Mouse (Mus musculus): ENCODE results near the gene Egr4.
A peak's percentile ranks its signal among the peaks of the same experiment; 100 is the strongest.

Gene Egr4

DNA sequence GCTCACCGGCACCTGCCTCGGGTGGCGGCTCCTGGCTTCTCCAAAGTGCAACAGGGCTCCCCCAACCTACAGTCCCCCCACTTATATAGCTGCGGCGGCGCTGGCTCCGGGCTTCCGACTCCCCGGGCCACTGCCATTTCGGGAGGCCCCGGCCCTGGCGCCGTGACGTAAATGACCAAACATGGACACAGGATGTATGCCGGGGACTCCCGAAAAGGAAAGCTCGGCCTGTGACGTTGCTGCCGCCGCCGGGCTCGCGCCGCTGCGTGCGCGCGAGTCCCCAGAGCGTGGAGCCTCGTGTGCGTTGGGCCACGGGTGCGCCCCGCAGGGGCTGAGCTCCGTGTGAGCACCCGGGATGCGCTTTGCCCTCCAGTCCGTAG lies at the start of gene Egr4:
Gene Egr4, minus strand, starts transcription at position 59 of the 380 bp plus-strand sequence.
- no peak for DNase-seq (ENCODE audit: low spot score)

GRCm38 (mm10) chr6:85562374-85562773 lies 49.0 kb upstream of the Egr4 start:
- DNase-seq (ENCODE audit: low spot score) = no peak

DNA sequence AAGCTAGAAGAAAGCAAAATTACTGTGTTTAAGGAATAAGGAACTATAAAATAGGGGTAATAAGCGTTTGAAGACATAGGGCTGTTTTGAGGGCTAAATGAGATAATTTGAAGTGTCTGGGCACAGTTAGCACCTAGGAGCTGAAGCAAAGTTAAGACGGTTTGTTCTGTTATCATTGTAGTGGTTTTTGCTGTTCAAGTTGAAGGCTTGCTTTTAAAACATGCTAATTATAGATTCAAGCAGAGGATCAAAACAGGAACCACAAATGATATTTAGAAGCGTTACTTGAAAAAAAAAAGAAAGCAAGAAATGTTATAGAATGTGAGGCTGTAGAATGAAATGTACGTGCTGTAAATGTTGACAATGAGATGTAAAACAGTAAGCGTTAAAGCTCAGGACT lies 34.3 kb upstream of the Egr4 start:
- DNase-seq (ENCODE audit: low spot score) = no peak

GRCm38 (mm10) chr6:85544251-85544881 lies 31.0 kb upstream of the Egr4 start:
- DNase-seq (ENCODE audit: low spot score) = no peak

DNA sequence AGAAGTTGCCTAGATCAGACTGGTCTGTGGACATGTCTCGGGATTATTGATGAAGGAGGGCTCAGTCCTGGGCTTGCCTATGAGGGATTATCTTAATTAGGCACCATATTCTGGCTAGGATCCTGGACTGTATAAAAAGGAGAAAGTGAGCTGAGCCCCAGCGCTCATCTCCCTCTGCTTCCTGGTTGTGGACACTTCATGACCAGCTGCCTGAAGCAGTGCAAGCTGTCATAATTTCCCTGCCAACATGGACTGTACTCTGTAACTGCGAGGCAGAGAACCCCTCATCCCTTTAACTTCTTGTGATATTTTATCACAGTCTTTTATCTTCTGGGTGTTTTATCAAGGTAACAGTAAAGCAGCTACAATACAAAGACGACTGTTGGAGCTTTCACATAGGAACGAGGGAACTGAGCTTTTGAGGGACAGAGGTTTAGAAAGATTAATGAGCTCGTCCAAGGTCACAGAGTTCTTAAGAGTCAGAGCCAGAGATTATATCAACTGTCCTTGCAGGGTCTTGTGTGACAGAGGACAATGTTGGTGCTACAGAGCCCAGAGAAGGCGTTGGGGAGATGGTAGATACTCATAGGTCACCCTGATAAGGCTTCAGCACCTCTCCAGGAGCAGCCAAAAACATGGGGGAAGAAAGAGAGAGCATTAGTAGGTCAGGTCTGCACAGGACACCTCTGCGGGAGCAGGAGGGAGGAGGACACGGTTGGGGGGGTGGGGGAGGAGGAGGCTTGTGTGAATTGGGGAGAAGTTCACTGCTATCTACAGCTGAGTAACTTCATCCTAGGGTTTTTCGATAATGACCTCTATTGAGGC lies 30.2 kb upstream of the Egr4 start:
- no peak for DNase-seq (ENCODE audit: low spot score)

GRCm38 (mm10) chr6:85522825-85523224 lies 9.4 kb upstream of the Egr4 start:
- no peak for DNase-seq (ENCODE audit: low spot score)

DNA sequence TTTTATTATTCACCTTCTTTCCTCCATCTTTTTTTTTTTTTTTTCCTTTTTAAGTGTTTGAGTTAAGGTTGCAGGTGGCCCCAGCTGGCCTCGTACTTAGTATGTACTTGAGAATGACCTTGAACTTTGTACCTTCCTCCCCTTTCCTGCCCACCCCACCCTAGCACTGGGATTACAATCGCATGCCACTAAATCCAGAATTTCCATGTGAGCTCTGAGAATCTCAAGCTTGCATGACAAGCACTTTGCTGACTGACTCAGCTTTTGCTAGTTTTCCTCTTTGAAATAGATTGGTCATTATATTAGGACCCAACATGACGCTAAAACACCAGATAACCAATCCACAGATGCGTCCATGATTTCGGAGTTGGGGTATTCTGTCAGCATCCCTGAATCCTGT lies 8.6 kb upstream of the Egr4 start:
- no peak for DNase-seq (ENCODE audit: low spot score)

DNA sequence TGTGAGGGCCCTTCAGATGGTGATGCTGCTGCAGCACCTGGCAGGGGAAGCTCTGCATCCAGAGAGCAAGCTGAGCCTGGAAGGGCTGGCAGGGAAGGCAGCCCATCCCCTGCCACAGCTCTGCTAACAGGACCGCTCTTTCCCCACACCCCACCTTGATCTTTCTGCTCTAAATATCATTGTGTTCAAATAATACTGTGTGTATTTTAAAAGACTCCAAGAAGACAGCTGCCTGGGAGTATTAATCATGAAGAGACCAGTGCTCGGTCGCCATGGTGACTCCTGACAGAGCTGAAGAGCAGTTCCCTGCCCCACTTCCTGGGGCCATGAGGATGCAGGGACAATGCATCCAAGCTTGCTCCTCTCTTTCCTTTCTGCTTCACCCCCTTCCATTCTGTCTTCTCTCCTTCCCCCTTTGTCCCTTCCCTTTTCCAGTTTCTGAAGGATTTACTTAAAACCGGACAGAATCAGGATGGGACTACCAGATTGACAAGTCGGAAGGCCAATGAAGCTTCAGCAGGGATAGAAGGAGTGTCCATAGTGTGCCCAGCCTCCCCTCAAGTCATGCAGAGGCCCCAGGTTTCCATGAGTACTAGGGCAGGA lies 4.8 kb upstream of the Egr4 start:
- no peak for DNase-seq (ENCODE audit: low spot score)

DNA sequence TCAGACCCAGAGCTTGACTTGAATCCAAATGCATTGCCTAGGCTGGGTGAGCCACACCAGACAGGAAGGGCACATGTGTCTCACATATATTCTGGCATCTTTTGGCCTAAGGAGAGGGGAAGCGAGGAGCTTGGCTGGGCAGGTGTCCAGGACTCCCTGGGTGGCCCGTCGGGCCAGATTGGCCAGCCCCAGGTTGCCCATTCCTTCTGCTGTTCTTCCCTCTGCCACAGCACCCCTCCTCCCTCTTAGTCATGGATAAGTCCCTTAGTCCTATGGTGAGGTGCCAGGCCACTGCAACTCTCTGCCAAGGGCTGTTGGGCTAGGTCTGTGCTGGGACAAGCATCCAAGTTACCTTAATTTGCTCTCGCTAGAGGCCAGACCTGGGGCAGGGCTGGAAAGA lies 2.6 kb upstream of the Egr4 start:
- DNase-seq (ENCODE audit: low spot score) = no peak

DNA sequence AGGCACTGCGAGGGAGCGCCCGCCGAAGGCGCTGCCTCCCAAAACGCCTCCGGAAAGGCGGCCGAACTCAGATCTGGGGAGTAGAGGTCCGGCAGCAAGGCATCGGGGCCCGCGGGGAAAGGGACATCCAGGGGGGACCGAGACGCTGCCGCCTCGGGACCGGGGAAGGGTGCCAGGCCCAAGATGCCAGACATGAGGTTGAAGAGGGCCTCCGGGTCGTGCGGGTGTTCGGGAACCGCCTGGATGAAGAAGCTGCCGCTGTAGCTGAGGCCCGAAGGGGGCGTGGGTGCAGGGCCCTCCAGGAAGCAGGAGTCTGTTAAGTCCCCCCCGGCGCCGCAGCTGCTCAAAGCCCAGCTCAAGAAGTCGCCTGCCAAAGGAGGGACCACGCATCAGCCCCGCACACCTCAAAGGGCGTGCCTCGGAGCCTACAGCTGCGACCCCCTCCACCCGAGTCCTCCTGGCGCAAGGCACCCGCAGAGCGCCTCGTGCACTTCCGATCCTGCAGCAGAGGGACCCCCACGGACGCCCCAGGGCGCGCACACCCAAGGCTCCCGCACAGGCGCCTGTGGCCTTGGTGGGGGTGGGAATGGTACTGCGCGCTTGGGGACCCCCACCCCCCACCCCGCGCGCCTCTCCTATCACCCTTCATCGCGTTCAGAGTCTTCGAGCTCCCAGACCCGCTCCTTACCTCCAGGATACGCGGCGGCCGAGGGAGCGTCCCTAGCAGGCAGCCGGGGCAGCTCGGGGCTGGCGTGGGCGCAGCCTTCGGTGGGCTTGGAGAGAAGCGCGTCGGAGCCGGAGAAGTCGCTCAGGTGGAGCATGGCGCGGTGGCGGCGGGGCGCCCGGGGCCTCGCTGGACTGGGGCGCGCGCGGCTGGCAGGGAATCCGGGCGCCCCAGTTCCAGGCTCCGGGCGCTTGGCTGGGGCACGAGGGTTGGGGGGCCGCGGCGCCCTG lies 535 bp downstream of the Egr4 start:
- no peak for DNase-seq (ENCODE audit: low spot score)

DNA sequence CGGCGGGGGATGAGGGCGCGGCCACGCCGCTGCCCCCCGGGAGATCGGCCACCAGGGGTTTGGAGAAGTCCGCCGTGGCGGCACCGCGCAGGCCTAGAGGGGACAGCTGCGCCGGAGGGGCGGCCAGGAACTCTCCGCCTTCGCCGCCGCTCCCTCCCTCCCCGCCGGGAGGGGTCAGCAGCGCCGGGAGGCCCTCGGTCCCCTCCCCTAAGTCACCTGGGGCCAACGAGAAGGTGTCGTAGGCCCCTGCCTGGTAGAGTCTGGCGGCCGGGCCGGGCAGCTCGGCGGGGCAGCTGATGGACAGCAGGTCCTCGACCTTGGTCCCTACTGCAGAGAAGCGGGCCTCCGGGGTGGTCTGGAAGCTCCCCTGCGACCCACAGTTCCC lies 1.3 kb downstream of the Egr4 start:
- DNase-seq (ENCODE audit: low spot score) = no peak

- DNase-seq (ENCODE audit: low spot score) = peak; percentile 33
Measured at GRCm38 (mm10) chr6:85511286-85512055, 1.9 kb downstream of the Egr4 start.

- DNase-seq (ENCODE audit: low spot score) = no peak
Measured at GRCm38 (mm10) chr6:85510476-85510875, 2.9 kb downstream of the Egr4 start.

DNA sequence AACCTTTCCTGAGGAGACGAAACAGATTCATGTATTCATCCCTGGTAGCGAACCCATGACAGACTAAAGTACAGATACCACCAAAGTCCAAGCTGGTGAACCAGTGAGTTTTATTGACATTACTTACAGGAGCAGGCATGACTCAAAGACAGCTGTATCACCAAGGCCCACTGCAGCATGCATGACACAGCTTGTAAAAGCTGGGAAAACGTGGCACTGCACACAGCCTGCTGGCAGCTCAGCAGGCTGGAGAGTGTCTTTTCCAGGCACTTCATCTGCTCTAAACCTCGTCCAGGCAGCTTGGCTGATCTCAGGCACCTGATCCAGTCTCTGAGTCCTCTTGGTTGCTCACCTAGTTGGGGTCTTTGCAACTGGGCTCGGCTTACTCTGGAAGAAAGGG lies 4.8 kb downstream of the Egr4 start:
- DNase-seq (ENCODE audit: low spot score) = no peak

DNA sequence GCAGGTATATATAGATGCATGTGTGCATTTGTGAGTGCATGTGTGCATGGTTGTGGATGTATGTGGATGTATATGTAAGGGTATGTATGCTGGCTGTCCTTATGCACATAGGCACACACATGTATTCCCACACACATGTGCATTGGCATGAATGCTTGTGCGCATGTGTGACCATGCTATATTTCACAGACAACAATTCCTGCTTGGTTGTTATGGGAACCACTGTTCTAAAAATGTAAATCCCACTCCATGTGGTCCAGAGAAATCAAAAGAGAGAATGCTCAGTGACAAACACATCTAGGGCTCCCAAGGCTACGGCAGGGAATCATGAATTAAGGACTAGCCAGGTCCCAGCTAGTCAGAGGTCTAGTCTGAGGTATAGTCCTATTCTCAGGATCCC lies 8.5 kb downstream of the Egr4 start:
- DNase-seq (ENCODE audit: low spot score) = no peak

GRCm38 (mm10) chr6:85502911-85503250 lies 10.5 kb downstream of the Egr4 start, which contains the start of gene Fbxo41:
Fbxo41 (minus strand) TSS chr6:85502994.
- DNase-seq (ENCODE audit: low spot score) = no peak

DNA sequence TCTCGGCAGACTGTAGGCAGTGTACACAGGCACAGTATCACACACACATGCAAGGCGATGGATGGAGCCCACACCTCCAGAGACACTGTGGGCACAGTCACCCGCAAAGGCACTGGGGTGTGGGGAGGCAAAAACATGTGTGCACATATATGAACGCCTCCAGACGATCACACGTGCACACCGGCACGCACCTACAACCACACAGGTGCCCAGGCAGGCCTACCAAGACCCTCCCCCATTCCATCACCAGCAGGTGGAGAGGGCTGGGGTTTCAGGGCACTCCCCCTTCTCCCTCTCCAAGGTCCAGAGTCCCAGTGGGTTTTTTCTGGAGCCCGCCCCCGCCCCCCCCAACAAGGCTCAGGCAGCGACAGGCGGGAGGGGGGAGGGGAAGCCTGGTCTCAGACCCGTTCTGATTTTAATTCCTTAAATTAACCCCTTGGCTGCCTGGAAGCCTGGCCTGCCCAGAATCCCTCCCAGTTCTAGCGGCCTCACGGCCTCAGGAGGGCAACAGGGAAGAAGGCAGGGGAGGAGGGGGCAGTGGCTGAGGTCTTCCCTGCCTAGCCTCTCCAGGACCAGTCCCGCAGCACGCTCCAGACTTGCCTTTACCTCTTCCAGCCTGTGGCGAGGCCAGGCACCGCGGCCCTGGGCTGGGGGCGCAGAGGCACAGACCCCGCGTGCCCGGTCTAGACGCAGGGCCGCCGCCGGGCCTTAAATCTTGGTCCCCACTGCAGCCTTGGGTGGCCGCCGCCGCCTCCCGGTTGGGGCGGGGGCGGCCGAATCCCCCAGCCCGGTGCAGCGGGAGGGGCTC lies 11.1 kb downstream of the Egr4 start:
- DNase-seq (ENCODE audit: low spot score) = no peak

DNA sequence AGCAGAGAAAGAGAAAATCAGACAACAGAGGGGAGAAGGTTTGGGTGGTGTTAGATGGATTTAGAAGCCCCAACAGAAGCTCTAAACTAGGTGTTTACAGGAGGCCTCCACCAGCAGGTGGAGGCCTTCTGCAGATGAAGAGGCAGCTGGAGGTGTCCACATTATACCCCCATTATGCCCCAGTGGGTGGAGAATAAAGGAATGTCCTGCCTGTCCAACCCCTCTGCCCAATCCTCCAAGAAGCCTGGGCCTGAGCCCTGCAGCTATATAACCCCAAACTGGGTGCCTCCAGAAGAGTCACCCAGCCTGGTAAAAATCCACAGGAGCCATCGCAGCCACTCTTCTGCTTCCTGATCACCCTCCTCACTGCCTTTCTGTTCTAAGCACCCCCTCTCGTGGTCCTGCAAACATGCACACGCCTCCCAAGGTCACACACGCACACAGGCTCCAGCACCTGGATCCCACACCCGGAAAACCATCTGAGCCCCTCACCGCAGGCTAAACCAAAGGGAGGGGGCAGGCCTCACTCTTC lies 11.8 kb downstream of the Egr4 start:
- no peak for DNase-seq (ENCODE audit: low spot score)

DNA sequence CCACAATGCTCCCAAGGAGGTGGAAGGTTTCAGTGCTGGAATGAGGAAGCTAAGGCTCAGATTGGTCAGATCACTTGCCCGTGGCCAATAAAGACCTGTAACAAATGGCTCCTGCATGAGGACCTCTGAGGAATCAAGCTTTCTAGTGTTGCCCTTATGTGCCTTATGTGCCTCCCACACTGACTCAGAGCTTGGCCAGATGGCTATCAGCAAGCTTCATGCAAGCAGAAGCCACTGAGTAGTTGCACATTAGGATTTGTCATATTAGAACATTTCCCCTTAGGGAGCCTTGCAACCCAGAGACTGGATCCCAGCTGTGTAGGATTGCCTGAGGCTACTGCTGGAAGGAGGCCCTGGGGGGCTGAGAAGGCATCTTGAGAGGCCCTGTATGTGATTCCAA lies 13.0 kb downstream of the Egr4 start:
- DNase-seq (ENCODE audit: low spot score) = no peak

- no peak for DNase-seq (ENCODE audit: low spot score)
Measured at GRCm38 (mm10) chr6:85498147-85498546, 15.2 kb downstream of the Egr4 start.

Measured in ovary, postnatal 10 days (tissue).